Mouse (Mus musculus) common myeloid progenitor, adult 5-6 weeks (primary cell): Measurements from ENCODE around the gene Baz1a. TPM values are rescaled to one million over a fixed set of nuclear protein-coding genes. Genes with fewer than 3 reads are reported as not detected.
"Not testable (repeated sequence)": the region's sequence is repeated elsewhere in the genome, so short reads cannot be mapped to it uniquely, and the experiment has no call there.

Source experiments
- ATAC-seq: replicated peaks from 2 replicates; pipeline ENCODE4 v1.8.0; 2016; ENCODE audit warnings: low read depth, mild to moderate bottlenecking, moderate TSS enrichment, inconsistent platforms; ENCODE audit not compliant: poor library complexity, severe bottlenecking
- total RNA-seq: library from RNA; stranded (forward); fragments of 200-1000, 187-1606 nt; gene quantifications from 2 replicates; pipeline ENCODE4 v1.2.3, GENCODE M21; 2017

Baz1a gene
- total RNA-seq, 1 experiment from 2014 or later = 152 TPM

DNA sequence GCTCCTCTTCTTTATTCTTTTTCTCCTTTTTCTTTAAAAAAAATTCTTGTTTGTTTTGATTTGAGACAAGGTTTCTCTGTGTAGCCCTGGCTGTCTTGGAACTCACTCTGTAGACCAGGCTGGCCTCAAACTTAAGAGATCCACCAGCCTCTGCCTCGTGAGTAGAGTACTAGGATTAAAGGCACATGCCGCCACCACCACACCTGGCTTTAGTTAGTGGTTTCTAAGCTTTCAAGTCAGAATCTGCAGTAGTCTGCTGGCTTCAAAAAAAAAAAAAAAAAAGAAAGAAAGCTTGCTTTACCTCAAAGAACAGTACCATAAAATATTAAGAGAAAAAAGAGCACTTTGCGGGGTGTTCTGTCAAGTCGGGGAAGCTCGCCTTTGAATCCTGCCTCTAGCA lies 1.3 kb upstream of the Baz1a start:
- ATAC-seq = no peak

DNA sequence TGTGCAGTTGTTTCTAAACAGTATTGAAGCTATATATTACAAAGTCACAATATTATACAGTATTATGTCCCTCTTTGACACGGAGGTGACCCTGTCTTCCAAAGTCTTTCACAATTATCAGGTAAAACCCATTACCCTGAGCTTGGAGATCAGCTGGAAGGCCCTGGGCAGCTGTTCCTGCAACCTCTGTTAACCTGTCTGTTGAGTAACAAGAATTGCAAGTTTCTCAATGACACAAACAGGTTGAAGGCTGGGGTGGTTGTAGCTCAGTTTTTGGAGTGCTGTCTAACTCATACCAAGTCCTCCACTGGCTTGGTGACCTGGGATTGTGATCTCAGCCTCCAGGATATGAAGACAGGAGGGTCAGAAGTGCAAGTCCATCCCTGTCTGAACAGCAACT lies 1.1 kb downstream of the Baz1a start:
- no peak for ATAC-seq

DNA sequence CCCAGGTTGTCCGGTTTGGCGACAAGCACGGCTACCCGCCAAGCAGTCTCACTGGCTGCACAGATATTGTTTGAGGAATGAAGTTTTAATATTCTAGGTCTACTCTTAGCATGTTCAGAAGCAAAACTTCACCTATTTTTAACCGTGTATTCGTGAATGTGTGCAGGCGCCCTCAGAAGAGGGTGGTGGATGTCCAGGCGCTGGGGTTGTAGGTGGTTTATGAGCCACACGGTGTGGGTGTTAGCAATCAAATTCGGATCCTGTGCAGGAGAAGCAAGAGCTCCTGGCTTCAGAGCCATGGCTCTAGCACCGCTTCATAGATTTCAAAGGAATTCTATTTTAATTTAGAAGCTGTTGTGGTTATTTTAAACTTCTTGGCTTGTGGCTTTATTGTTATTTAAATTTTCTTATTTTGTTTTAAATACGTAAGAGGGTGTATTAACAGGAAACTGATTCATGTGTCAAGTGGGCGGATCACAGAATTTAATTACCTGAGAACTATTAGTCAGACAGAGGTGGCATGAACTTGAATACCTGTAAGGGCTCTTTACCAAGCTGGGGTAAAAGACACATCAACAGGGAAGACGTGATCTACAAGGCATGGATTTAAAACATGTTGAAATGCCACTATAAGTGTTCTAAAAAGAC lies 6.7 kb downstream of the Baz1a start:
- no peak for ATAC-seq

DNA sequence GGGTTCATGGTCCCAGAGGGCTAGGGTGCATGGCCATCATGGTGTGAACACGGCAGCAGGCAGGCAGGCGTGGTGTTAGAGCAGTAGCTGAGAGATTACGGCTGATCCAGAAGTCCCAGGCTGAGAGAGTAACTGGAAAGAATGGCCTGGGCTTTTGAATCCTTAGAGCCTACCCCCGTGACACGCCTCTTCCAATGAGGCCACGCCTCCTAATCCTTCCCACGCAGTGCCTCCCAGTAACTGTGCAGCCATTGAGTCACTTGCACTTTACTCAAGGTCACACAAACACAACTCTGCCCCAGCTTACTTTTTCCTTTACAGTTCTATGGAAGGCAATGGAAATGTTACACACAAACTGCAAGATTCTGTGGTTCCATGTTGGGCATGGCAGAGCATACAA lies 8.1 kb downstream of the Baz1a start:
- ATAC-seq = no peak

DNA sequence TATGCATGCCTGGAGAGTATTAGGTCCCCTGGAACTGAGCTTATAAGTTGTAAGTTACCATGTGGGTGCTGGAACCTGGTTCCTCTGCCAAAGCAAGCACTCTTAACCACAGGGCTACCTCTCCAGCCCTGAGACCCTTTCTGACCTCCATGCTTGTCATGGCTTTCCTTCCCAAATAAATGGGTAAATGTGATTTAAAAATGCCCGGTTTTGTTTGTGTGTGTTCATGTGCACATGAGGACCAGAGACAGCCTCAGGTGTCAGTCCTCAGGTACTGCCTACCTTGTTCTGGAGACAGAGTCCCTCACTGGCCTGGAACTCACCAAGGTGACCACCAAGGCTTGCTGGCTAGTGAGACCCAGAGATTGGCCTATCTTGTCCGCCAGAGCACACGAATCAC lies 9.8 kb downstream of the Baz1a start:
- no peak for ATAC-seq

DNA sequence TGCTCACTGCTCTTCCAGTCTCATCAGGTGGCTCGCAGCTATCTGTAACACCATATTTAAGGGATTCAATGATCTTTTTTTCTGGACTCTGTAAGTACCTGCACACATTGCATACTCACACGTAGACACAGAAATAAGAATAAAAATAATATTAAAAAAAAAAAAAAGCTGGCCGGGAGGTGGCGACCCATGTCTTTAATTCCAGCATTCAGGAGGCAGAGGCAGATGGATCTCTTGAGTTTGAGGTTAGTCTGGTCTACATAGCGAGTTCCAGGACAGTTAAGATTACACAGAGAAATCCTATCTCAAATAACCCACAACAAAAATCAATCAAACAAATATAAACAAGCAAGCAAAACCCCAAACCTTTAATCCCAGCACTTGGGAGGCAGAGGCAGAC lies 10.3 kb downstream of the Baz1a start:
- ATAC-seq = no peak

DNA sequence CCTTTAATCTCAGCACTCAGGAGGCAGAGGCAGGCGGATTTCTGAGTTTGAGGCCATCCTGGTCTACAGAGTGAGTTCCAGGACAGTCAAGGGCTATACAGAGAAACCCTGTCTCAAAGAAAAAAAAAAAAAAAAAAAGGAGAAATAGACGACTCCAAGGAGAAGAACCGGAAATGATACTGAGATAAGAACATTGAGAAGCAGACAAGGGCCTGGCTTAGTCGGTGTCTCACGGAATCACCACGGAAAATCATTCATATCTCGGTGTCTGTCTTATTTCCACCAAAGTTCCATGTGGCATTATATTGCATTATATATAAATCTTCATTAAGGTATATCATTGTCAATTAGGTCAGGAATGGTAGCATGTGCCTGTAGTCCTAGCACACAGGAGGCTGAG lies 11.6 kb downstream of the Baz1a start:
- ATAC-seq = not testable (repeated sequence)

DNA sequence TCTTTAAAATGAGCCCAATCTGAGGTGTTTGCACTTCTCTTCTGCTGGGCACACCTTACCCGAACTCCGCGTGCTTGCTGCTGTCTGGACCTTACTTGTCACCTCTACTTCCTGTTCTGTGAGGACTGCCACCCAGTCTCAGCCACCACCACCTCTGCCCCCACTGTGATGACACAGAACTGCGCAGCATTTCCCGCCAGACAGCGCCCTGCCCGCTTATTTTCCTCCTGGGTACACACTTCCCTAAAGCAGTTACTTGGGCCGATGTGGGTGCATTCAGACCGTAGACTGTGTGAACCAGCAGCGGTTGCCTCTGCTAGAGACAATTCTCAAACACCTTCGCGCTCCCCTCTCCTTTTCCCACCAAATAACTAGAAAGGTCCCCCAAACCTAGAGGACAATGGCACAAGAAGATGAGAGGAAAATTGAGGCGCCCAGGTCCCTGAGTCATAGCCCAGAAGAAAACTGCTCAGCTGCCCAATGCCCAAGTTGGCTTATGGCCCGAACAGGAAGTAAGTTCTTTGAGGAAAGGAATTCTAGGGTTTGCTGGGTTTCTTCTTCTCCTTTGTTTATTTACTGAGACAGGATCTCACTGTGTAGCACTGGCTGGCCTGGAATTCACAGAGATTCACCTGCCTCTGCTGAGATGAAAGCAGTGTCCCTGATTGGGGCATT lies 15.0 kb downstream of the Baz1a start:
- ATAC-seq = peak; percentile 98

DNA sequence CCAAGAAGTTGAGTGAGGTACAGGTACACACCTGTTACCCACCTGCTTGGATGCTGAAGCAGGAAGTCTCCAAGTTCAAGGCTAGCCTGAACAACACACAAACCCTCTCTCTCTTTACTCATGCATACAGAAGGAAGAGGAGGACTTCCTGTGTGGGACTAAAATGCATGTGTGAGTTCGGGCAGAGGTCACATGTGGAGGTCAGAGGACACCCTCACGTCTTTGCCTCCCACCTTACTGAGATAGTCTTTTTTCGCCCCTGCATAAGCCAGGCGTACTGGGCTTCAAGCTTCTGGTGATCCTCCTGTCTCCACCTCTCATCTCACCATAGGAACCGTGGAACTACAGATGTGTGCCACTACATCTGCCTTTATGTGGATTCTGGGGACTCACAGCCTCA lies 15.7 kb downstream of the Baz1a start:
- no peak for ATAC-seq

DNA sequence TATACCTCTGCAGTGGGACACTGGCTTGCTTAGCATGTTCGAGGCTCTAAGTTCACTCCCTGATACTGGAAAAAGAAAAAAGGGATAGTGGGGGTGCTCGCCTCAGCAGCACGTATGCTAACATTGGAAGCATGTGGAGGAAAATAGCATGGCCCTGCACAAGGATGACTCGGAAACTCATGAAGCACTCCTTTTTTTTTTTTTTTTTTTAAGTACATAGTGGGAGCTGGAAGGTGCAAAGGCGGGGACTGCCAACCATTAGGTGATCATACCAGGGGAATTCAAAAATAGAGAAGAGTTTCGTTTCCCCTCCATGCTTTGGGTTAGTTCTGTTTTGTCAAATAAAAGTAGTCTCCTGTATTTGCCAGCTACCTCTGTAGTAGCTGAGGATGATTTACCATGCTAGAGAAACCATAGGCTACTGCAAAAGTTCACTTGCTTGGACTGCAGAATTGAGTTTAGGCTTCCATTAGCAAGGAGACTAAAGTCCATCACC lies 17.1 kb downstream of the Baz1a start:
- ATAC-seq = no peak

DNA sequence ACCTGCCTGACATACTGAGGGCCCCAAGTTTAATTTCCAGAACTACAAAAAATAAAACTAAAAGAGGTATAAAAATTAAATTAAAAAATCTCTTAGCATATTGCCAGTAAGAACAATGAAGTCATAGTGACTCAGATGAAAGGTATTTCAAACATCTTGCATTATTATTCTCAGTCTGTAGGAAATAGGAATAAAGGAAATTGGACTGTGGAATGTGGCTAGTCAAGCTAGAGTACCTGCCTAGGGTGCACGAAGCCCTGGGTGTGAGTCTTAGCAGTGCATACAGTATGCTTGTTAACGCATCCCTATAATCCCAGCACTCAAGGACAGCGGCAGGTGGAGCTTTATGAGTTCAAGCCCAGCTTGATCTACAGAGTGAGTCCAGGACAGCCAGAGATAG lies 18.2 kb downstream of the Baz1a start:
- ATAC-seq = no peak

DNA sequence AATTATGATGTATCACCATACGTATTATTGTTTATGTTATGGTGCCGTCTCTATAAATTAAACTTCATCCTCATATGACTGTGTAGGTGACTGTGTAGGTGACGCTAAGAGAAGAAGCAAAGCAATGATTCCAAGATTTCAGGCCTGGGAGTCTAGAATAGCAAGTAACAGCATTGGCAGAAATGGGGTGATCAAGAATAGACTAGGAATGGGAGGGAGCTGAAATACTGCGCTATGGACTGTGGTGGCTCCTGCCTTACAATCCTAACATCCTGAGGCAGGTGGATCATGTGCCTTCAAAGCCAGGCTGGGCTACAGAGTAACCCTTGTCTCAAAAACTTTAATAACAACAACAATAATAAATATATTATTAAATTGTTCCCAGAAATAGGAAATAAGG lies 19.7 kb downstream of the Baz1a start:
- ATAC-seq = no peak

DNA sequence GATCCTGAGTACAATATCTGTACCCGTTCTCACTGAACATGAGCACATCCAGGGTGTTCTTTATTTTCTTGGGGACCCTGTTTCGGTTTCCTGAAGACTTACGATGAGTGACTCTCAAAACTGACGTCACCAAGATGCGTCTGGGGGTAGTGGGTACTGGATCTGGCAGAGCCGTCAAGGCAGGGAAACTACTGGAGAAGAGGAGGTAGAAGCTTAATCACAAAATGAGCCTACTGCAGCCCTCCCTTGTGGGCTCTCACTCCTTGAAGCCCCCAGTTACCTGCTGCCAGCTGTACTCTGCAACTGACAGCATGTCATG lies 20.1 kb downstream of the Baz1a start:
- no peak for ATAC-seq

DNA sequence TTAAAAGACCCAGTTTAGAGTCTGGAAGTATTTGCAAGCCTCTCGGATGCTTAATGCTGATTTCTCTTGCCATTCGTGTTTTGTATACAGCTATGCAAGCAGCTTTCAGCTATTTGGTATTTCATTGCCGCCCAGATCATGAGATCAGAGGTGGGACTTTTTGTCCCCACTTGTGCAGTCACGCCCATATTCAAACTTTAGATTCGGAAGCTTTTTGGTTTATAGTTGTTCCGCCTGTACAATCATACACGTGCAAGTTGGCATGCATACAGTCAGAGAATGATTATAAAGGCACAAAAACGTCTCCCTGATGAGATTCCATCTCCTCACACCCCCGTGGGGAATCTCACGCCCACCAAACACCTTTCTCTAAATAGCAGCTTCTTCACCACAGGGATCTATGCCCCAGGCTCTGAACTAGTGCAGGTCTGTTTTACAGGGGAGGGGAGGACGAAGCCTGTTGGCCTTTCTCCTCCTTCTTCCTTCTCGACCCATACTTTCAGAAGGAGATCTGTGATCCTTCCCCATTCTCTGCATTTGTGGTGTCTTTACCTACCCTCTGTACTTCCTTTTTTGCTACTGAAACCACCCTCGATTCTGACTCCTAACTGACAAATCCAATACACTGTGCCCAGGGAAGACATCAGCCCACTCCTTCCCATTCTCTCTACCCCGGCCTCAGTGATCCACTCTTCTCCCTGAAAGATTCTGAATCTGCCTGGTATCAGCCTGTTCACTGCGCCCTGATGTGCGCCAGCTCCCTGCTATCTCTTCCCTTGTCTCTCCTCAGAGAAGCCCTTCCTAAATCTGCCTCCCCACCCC lies 20.7 kb downstream of the Baz1a start:
- ATAC-seq = peak; percentile 78

DNA sequence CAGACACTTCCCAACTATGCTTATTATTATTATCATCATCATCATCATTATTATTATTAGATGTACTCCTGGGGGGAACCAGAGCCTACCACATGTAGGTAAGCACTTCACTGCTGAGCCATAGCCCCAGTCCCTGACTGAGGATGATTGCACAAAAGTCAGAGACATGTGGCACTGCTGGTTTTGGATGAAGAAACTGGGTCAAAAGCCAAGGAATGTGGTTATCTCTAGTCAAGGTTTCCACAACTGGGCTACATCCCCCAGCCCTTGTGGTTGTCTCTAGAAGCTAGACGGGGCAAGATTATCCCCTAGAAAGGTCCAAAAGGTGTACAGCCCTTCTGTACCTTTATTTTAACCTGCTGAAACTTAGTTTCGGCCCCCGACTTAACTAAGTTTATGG lies 21.3 kb downstream of the Baz1a start:
- ATAC-seq = peak; percentile 59

DNA sequence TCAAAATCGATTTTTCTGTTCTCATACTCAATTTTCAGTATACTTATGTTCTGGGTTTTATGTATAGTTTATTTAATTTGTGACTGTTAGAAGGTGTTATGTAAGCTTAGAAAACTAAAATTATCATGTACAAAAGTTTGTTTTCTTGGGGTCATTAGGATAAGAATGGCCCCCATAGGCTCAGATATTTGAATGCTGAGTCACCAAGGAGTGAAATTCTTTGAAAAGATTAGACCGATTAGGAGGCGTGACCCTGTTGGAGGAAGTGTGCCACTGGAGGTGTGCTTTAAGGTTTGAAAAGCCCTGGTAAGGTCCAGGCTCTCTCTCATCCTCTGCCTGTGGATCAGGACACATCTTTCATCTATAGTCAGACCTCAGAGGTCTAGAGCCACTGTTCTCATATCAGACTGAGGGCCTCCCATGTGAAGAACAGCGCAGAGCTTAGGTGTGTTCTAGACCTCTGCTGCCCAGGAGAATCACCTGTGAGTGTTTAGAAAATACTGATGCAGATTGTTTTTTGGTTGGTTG lies 25.8 kb downstream of the Baz1a start:
- no peak for ATAC-seq

DNA sequence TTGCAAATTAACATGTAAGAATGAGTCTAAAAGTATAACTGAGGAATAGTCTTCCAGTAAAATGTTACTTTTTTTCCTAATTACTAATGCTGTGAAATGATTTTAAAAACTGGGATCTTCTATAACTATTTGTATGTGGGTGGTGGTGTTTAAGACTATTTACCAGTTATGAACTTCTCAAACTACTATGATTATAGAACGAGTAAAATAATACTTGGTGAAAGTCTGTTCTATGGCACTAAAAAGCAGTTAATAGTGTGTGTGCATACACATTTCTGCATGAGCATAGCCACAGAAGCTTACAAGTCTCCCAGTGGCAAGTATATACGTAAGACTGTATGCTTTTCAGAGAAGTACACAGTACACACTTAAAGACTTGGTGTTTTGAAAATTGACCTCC lies 27.0 kb downstream of the Baz1a start:
- ATAC-seq = no peak

DNA sequence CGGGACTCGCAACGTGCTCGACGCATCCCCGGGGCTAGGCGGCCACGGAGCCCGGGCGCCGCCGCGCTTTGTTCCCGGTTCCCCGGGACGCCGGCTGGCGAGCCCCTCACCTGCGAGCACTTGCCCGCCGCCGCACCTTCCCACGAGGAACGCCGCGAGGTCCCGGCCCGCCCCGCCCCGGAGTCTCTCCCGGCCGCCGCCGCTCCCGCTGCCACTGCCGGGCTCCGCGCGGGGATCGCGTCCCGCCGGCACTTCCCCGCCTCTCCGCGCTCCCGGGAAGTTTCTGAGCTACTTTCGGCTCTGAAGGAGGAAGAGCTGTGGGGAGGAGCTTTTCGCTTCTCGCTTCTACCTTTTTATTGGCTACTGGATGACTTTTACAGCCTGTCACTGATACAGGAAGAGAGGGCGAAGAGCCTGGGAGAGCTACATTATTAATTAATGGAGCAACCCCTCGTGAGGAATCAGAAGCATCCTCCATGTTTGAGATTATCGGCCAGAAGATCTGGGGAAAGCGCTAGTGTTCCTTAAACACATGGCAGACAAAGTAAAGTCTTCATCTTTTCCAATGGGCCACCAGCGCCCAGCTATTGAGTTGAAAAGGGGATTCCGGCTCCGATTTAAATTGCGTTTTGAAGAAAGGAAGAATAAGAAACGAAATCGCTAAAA lies 28.0 kb downstream of the Baz1a start, which contains the start of gene Gm20403:
Gene Gm20403 (minus strand): TSS at position 478 of the 666 bp plus-strand sequence.
- ATAC-seq = peak; percentile 79

DNA sequence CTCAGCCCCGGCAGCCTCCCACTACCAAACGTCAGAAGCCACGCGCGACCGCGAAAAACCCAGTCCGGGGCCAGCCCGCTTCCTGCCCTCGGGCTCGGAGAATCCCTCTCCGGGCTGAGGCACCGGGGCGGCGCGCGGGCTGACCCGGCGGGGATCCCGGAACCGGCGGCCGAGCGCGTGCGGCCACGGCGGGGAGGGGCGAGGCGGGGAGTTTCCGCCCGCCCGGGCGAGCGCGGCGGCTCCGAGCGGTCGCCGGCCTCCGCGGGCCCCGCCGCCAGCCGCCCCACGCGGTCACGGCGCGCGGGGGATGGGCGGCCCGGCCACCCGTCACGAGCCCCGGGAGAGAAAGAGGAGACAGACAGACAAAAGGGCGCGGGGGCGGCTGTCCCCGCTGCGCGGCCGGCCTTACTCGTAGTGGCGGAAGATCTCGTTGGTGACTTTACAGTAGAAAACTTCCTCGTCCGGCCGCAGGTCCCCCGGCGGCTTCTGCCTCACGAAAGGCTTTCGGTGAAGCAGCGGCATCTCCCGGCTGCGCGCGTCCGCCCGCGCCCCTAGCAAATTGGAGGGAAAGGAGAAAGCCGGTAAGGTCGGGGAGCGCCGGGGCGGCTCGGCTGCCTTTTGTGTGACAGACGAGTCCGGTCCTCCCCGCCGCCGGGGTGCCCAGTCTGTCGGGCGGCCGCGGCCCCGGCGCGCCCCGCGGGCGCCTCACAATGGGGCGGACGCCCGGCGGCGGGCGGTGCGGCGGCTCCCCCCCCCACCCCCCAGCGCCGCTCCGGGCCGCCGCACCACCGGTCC lies 28.7 kb downstream of the Baz1a start:
- ATAC-seq = peak; percentile 1; the same call in 1 of the 2 replicates
